Mouse (Mus musculus) CH12.LX (cell line): ENCODE results near the gene Calhm2. TPM values are rescaled to one million over a fixed set of nuclear protein-coding genes. Genes with fewer than 3 reads are reported as not detected.

ENCODE experiments used
- DNase-seq: peaks from one replicate; pipeline ENCODE4 v3.0.0-alpha.2; 2013; ENCODE audit errors: extremely low read depth
- H3K27ac ChIP-seq: 2 replicates; pipeline ENCODE4 v1.5.1; 2012; ENCODE audit warnings: low read depth, mild to moderate bottlenecking, control low read depth, moderate library complexity; ENCODE audit not compliant: insufficient read depth
- H3K27me3 ChIP-seq: replicated peaks from 2 replicates; pipeline ENCODE3; 2012; ENCODE audit warnings: inconsistent platforms
- H3K36me3 ChIP-seq, 2 experiments: replicated peaks in 1 of 2; 2 replicates each; pipeline versions ENCODE3 to v1.6.1; 2012; ENCODE audit warnings: inconsistent platforms in 1 of 2, low read length in 1 of 2, mild to moderate bottlenecking in 1 of 2, mixed read lengths in 1 of 2, moderate library complexity in 1 of 2; ENCODE audit not compliant: control insufficient read depth in 1 of 2, insufficient read depth in 1 of 2
- H3K4me1 ChIP-seq, 2 experiments: 2 replicates each; pipeline ENCODE4 v1.6.1; 2012; ENCODE audit warnings: inconsistent platforms in 1 of 2, moderate library complexity in 1 of 2; ENCODE audit not compliant: insufficient read depth in 2 of 2, control insufficient read depth in 1 of 2
- H3K4me2 ChIP-seq: 2 replicates; pipeline ENCODE4 v1.6.1; 2012; ENCODE audit warnings: low read depth, mild to moderate bottlenecking, control low read depth; ENCODE audit not compliant: poor library complexity, insufficient read depth, severe bottlenecking
- H3K4me3 ChIP-seq, 3 experiments: fragments of 150-350 bp in 1 of 3; sonication (generic) in 1 of 3; replicated peaks in 1 of 3; 2 replicates each; pipeline versions ENCODE3 to v1.5.1; 2011 to 2012; ENCODE audit warnings: low read depth in 2 of 3, low read length in 2 of 3, mild to moderate bottlenecking in 2 of 3, moderate library complexity in 2 of 3, control low read depth in 1 of 3, improper control_type of control experiment in 1 of 3, inconsistent platforms in 1 of 3, mixed read lengths in 1 of 3; ENCODE audit not compliant: poor library complexity in 1 of 3
- H3K79me2 ChIP-seq: replicated peaks from 2 replicates; pipeline ENCODE4 v1.6.1; 2012; ENCODE audit warnings: mild to moderate bottlenecking, moderate library complexity; ENCODE audit not compliant: control insufficient read depth, poor library complexity, insufficient read depth, severe bottlenecking; ENCODE audit errors: extremely low read depth
- H3K9ac ChIP-seq: 2 replicates; pipeline ENCODE4 v1.6.1; 2012; ENCODE audit warnings: low read depth, mild to moderate bottlenecking, control low read depth, moderate library complexity; ENCODE audit not compliant: insufficient read depth
- H3K9me3 ChIP-seq: replicated peaks from 2 replicates; pipeline ENCODE3; 2012; ENCODE audit warnings: low read length, inconsistent platforms, mixed read lengths
- BHLHE40 ChIP-seq: IDR thresholded peaks from 2 replicates; pipeline ENCODE4 v1.6.1; 2011; ENCODE audit warnings: mild to moderate bottlenecking, low read depth, low read length, improper control_type of control experiment
- CHD2 ChIP-seq: IDR thresholded peaks from 2 replicates; pipeline ENCODE4 v1.6.1; 2011; ENCODE audit warnings: low read length, improper control_type of control experiment
- ELF1 ChIP-seq: IDR thresholded peaks from 2 replicates; pipeline ENCODE4 v1.6.1; 2014; ENCODE audit warnings: low read depth, mild to moderate bottlenecking, inconsistent platforms, low read length, improper control_type of control experiment
- EP300 ChIP-seq: IDR thresholded peaks from 2 replicates; pipeline ENCODE4 v1.6.1; 2011; ENCODE audit warnings: low read length, improper control_type of control experiment
- HCFC1 ChIP-seq: IDR thresholded peaks from 2 replicates; pipeline ENCODE4 v1.6.1; 2012; ENCODE audit warnings: low read depth, mild to moderate bottlenecking, inconsistent platforms, low read length, improper control_type of control experiment
- JUN ChIP-seq: IDR thresholded peaks from 2 replicates; pipeline ENCODE4 v1.6.1; 2011; ENCODE audit warnings: low read depth, mild to moderate bottlenecking, low read length, improper control_type of control experiment, moderate library complexity; ENCODE audit not compliant: insufficient read depth
- JUND ChIP-seq: conservative IDR thresholded peaks from 2 replicates; pipeline ENCODE4 v1.6.1; 2011; ENCODE audit warnings: low read depth, low read length, improper control_type of control experiment
- KAT2A ChIP-seq: IDR thresholded peaks from 2 replicates; pipeline ENCODE4 v1.6.1; 2012; ENCODE audit warnings: low read length, improper control_type of control experiment, inconsistent platforms; ENCODE audit not compliant: insufficient replicate concordance
- MAFK ChIP-seq: IDR thresholded peaks from 2 replicates; pipeline ENCODE4 v1.6.1; 2011; ENCODE audit warnings: low read length, improper control_type of control experiment; ENCODE audit not compliant: insufficient replicate concordance
- MAX ChIP-seq: IDR thresholded peaks from 2 replicates; pipeline ENCODE4 v1.6.1; 2011; ENCODE audit warnings: low read length, improper control_type of control experiment
- MAZ ChIP-seq: IDR thresholded peaks from 2 replicates; pipeline ENCODE4 v1.6.1; 2012; ENCODE audit warnings: low read depth, mild to moderate bottlenecking, inconsistent platforms, low read length, improper control_type of control experiment, moderate library complexity
- MEF2A ChIP-seq: IDR thresholded peaks from 2 replicates; pipeline ENCODE4 v1.6.1; 2014; ENCODE audit warnings: low read depth, mild to moderate bottlenecking, inconsistent platforms, low read length, improper control_type of control experiment, borderline replicate concordance
- MYC ChIP-seq: IDR thresholded peaks from 2 replicates; pipeline ENCODE4 v1.6.1; 2011; ENCODE audit warnings: low read depth, mild to moderate bottlenecking, improper control_type of control experiment, low read length
- PAX5 ChIP-seq: IDR thresholded peaks from 2 replicates; pipeline ENCODE4 v1.6.1; 2012; ENCODE audit warnings: low read length, inconsistent platforms, mixed read lengths
- RCOR1 ChIP-seq: conservative IDR thresholded peaks from 2 replicates; pipeline ENCODE4 v1.6.1; 2012; ENCODE audit warnings: low read depth, mild to moderate bottlenecking, inconsistent platforms, low read length, improper control_type of control experiment
- SIN3A ChIP-seq: IDR thresholded peaks from 2 replicates; pipeline ENCODE4 v1.6.1; 2012; ENCODE audit warnings: low read length, improper control_type of control experiment, inconsistent platforms
- TBP ChIP-seq: conservative IDR thresholded peaks from 2 replicates; pipeline ENCODE4 v1.6.1; 2011; ENCODE audit warnings: low read depth, low read length, improper control_type of control experiment
- TCF12 ChIP-seq: IDR thresholded peaks from 2 replicates; pipeline ENCODE4 v1.6.1; 2014; ENCODE audit warnings: low read depth, mild to moderate bottlenecking, inconsistent platforms, low read length, improper control_type of control experiment
- UBTF ChIP-seq: IDR thresholded peaks from 2 replicates; pipeline ENCODE4 v1.6.1; 2012; ENCODE audit warnings: low read depth, mild to moderate bottlenecking, inconsistent platforms, low read length, improper control_type of control experiment, moderate library complexity
- USF1 ChIP-seq: IDR thresholded peaks from 2 replicates; pipeline ENCODE4 v1.6.1; 2014; ENCODE audit warnings: low read depth, mild to moderate bottlenecking, inconsistent platforms, low read length, improper control_type of control experiment
- ZC3H11A ChIP-seq: IDR thresholded peaks from 2 replicates; pipeline ENCODE4 v1.6.1; 2012; ENCODE audit warnings: low read depth, mild to moderate bottlenecking, inconsistent platforms, low read length, improper control_type of control experiment
- ZKSCAN1 ChIP-seq: IDR thresholded peaks from 2 replicates; pipeline ENCODE4 v1.6.1; 2012; ENCODE audit warnings: low read depth, inconsistent platforms, low read length, improper control_type of control experiment, borderline replicate concordance
- dilution Hi-C: fragments of 300-500 bp; cut with MboI; formaldehyde crosslinking; loops from 2 replicates; pipeline ENCODE4 v1.14.3; 2020; ENCODE audit warnings: low sequenced_read_pairs; ENCODE audit not compliant: extremely low pct_unique_long_range_greater_than_20kb, extremely low pct_ligation_motif_present
- in situ Hi-C: fragments of 300-500 bp; cut with MboI; formaldehyde crosslinking; loops from 3 replicates; pipeline ENCODE4 v1.14.3; 2019; ENCODE audit warnings: low sequenced_read_pairs, low pct_ligation_motif_present, low pct_unique_long_range_greater_than_20kb, mixed read lengths
- polyA plus RNA-seq: library from polyadenylated mRNA; unstranded; fragments of >175 nt; gene quantifications from 2 replicates; pipeline ENCODE4 v1.2.1, GENCODE M21; 2012; ENCODE audit warnings: low read depth; ENCODE audit not compliant: insufficient read length
- total RNA-seq, 2 experiments: library from RNA; depleted of rRNA; stranded (reverse); fragments of 300-350 nt in 1 of 2; fragments of >200 nt in 1 of 2; gene quantifications; 2 replicates each; pipeline ENCODE4 v1.2.3; 2012 to 2014

Gene Calhm2
- total and polyA plus RNA-seq, 3 experiments = 6.3 to 10.4 (median 10.1) TPM

- Histone ChIP-seq H3K9ac (no peak overlapping the region), H3K9me3 (no peaks in the 10 kb centered on the region), H3K4me3 (no peak overlapping the region), H3K4me2 (peak overlapping the region; percentile 48), H3K36me3 (no peaks in the 10 kb centered on the region), H3K27me3 (peaks cover 6% of the 10 kb centered on the region), H3K79me2 (no peaks in the 10 kb centered on the region), H3K27ac (0 out of 2 replicates have a peak overlapping the region, but pooled peaks have one; percentile 24), H3K4me1 (peaks cover 33 to 60% of the 10 kb centered on the region in 2 experiments)
- in situ Hi-C loops (no loop called here), dilution Hi-C loops (no loop called here)
- peak; percentile 72 for DNase-seq
- no peak for TF ChIP-seq ZKSCAN1
- TF ChIP-seq SIN3A = no peak
- TF ChIP-seq TBP = no peak
- no peak for TF ChIP-seq CHD2
- no peak for TF ChIP-seq RCOR1
- TF ChIP-seq ZC3H11A = no peak
- no peak for TF ChIP-seq HCFC1
- 0 out of 2 replicates have a peak, but pooled peaks have one; percentile 46 for TF ChIP-seq MYC
- TF ChIP-seq MAFK = 0 out of 2 replicates have a peak, but pooled peaks have one; percentile 49
- TF ChIP-seq JUN = peak; percentile 41
- TF ChIP-seq BHLHE40 = peak; percentile 58
- TF ChIP-seq TCF12 = no peak
- 0 out of 2 replicates have a peak, but pooled peaks have one; percentile 23 for TF ChIP-seq KAT2A
- TF ChIP-seq PAX5 = no peak
- TF ChIP-seq USF1 = no peak
- peak; percentile 64 for TF ChIP-seq MEF2A
- TF ChIP-seq ELF1 = peak; percentile 55; the same call in 1 of the 2 replicates
- TF ChIP-seq JUND = peak; percentile 83
- TF ChIP-seq EP300 = peak; percentile 65
- 0 out of 2 replicates have a peak, but pooled peaks have one; percentile 20 for TF ChIP-seq MAZ
- no peak; the same call in 1 of the 2 replicates for TF ChIP-seq MAX
- 0 out of 2 replicates have a peak, but pooled peaks have one; percentile 33 for TF ChIP-seq UBTF
These were observed 10.3 kb upstream of the Calhm2 start for GRCm38 (mm10) chr19:47148267-47148847.
